Mouse (Mus musculus): ENCODE results near the gene Wnt9a.

- TF ChIP-seq TAL1 (IDR thresholded peaks at IDR 0.05; ENCODE audit: low read length) = no peak
- no peak for TF ChIP-seq GATA1 (IDR thresholded peaks at IDR 0.05; ENCODE audit: low read length)
Measured at GRCm38 (mm10) chr11:59338736-59339120, 32.0 kb downstream of the Wnt9a start.

All from erythroblast, embryonic 14.5 days (primary cell).